Mouse (Mus musculus): Measurements from ENCODE around the gene Gm14743.
"Not testable (repeated sequence)": the region's sequence is repeated elsewhere in the genome, so short reads cannot be mapped to it uniquely, and the experiment has no call there.

DNA sequence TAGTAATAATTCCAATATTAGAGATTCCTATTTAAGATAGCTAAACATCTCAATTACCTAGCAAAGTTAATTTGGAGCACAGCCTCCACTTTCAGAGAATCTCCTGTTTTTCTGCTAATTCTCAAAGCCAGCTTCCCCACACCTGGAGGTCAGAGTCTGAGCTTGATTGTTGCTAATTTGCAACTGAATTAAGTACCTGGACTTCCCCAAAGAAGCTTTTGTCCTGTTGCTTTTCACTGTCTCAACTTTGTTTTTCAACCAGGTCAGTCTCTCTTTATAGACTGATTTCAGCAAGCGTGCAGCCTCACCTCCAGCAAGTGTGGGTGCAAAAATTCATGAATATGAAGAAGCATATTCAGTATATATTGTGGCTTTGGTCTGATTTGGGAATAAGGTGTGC lies 43.5 kb downstream of the Gm14743 start:
- not testable (repeated sequence) for TF ChIP-seq CTCF (IDR thresholded peaks at IDR 0.05; ENCODE audit: borderline replicate concordance, control insufficient read depth, extremely low read depth, insufficient read depth, low read length, poor library complexity); POLR2A (IDR thresholded peaks at IDR 0.05; ENCODE audit: control insufficient read depth, extremely low read depth, insufficient read depth, low read length, poor library complexity)

Data from thymus, adult 2 months (tissue).